Mouse (Mus musculus) cerebellum, adult 9-11 months (tissue): ENCODE measurements around the gene Sox14.

Experiments used
- DNase-seq: peaks from one replicate; pipeline ENCODE4 v3.0.0; 2022

The Sox14 gene

GRCm38 (mm10) chr9:99846820-99847219 lies 29.1 kb downstream of the Sox14 start:
- peak; percentile 35 for DNase-seq

DNA sequence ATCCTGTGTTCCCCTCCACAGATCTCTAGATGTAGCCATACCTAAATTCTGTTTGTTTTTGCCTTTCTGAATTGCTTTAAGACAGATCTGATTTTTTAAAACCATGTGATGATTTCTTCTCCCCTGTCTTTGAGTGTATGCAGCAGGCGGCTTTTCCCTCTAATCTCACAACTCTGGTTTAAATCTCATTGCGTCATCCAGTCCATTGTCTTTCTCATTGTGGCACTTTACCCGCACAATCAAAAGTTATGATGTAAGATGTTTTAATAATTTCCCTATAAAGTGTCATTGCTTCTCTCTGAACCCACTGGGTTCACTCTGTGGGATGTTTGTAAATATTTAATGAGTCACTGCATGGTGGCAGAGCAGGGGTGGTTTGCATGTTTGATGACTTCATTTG lies 36.6 kb downstream of the Sox14 start:
- DNase-seq = no peak

GRCm38 (mm10) chr9:99838877-99839276 lies 37.1 kb downstream of the Sox14 start:
- DNase-seq = no peak

GRCm38 (mm10) chr9:99836707-99837106 lies 39.3 kb downstream of the Sox14 start:
- no peak for DNase-seq

DNA sequence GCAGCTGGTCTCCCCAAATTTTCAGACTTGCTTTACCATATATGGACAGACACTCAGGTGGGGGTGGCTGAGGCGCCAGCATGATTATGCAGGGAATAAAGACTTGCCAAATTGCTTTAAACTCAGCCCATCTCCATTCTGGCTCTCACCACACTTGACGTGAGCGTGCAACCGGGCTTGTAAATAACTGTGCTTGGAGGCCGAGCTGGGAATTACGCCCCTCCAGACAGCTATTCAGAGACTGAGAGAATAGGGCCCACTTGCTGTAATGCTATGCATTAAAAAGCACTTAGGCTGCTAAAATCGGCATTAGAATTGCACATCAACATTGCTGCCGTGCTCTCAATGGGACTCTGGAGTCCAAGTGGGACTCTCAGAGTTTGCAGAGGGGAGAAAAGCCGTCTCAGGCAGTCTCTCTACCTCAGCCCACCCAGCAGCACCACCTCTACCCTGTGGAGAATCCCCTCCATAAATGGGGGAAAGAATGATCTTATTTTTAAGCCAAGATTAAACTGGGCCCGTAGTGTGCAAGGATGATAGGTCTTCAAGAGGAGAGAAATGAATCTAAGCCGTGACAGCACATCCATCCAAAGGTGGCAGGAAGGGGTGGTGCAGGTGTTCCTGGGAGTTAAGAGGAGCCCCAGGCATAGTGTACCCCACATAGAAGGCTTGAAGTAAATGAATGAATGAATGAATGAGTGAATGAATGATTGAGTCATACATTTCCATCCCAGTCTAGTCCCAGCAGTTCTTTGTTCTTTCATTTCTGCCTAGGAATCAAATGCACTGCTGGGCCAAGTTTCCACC lies 40.1 kb downstream of the Sox14 start:
- DNase-seq = no peak
